Mouse (Mus musculus) left cerebral cortex, postnatal 14 days (tissue): Measurements from ENCODE around the gene 4930415O20Rik. TPM values are rescaled to one million over a fixed set of nuclear protein-coding genes. Genes with fewer than 3 reads are reported as not detected.
"Not testable (repeated sequence)": the region's sequence is repeated elsewhere in the genome, so short reads cannot be mapped to it uniquely, and the experiment has no call there.

Source experiments
- DNase-seq, 2 experiments: peaks; one replicate each; pipeline ENCODE4 v3.0.0; 2021 to 2022; ENCODE audit warnings: low spot score in 2 of 2, mixed read lengths in 1 of 2
- intact Hi-C: fragments of 180-260 bp; cut with DNase I; formaldehyde crosslinking; loops from one replicate; pipeline ENCODE4 v1.15.1; 2025
- total RNA-seq, 2 experiments: library from RNA; stranded (reverse); gene quantifications; 2 replicates each; pipeline ENCODE4 v1.2.3; 2021

The 4930415O20Rik gene
- total RNA-seq, 2 experiments from 2014 or later = not detected

DNA sequence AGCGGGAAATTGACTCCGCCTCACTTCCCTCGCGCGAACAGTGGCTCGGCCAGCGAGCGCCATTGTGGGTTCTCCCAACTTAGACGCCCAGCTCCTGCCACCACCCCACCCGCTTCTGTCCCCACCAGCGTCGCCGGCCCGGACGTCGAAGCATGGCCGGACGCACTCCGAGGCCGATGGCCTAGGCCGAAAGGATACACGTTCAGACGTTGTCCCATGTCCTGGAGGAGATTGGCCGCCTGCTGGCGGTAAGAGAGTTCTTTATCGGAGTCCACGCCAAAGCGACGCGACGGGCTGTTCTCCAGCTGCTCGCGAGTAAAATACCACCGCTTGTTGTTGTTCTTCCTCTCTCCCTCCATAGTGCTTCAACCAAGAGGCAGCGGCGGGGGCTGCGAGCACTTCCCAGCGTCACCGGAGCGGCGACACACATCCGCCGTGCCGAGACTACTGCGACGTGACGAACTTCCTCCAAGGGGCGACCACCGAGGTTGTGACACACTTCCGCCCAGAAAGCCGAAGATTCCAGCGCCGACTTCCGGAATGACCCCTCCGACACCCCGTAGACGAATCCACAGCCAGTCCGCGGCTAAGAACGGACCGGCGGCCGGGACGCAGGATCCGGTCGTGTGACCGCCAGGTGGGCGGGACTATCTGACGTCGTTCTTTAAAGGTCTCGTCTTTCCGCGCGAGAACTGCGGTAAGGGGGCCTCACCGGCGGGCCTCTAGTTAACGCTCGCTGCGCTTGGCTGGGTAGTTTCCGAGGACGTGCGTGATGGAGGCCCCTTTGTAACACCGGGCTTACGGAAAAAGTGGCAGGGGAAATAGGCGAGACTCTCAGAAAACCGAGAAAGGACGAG, 3.3 kb upstream of the 4930415O20Rik start:
- peak; percentile 100 for DNase-seq
- intact Hi-C loops = loop anchor here (5.0 kb wide), 1 partner anchor 35 kb away; the partner anchor contains the start of gene Kansl2

DNA sequence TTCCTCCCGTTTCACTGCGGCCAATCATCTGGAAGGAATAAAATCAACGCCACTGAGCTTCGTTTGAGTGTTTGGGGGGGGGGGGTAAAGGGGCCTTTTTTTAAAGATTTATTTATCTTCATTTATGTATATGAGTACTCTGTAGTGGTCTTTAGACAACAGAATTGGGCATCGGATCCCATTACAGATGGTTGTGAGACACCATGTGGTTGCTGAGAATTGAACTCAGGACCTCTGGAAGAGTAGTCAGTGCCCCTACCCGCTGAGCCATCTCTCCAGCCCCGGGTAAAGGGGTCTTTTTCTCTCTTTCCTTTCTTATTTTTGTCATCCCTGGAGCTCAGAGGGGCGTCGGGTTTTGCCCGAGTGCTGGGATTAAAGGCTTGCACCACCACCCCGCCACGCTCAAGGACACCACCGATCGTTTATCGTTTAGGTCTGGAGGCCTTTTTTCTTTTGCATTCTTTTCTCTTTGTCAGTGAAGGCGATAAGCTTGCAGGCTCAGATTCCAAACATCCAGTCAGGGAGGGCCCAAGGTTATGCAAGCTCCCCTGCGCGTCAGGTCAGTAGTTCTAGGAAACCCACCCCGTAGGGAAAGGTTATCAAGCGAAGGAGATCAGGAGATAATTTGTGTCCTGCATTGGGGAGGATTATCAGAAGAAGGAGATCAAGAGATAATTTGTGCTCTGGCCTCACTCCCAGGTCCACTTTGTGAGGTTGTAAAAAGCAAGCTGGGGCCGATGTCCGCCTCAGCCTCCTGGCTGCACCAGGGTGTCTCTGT, 2.4 kb upstream of the 4930415O20Rik start:
- DNase-seq = no peak
- intact Hi-C loops = loop anchor here (5.0 kb wide), 1 partner anchor 36 kb away; the partner anchor contains the start of gene Kansl2

DNA sequence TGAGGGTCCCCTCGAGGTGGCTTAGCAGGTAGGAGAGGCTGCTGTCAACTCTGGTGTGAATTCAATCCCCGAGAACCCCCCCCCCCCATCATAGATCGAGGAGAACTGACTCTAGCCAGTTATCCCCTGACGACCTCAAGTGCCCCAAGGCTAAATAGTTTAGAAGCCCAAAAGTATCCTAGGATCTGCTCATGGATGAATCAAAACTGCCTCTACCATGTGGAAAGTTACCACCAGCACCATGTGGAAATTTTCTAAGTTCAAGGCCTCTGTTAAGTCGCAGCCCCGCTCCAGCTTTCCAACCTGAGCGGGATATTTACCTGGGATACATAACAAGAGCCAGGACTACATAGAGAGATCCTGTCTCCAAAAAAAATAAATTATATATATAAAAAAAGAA, 1.6 kb upstream of the 4930415O20Rik start:
- no peak for DNase-seq
- intact Hi-C loops = loop anchor here (5.0 kb wide), 1 partner anchor 37 kb away; the partner anchor contains the start of gene Kansl2

DNA sequence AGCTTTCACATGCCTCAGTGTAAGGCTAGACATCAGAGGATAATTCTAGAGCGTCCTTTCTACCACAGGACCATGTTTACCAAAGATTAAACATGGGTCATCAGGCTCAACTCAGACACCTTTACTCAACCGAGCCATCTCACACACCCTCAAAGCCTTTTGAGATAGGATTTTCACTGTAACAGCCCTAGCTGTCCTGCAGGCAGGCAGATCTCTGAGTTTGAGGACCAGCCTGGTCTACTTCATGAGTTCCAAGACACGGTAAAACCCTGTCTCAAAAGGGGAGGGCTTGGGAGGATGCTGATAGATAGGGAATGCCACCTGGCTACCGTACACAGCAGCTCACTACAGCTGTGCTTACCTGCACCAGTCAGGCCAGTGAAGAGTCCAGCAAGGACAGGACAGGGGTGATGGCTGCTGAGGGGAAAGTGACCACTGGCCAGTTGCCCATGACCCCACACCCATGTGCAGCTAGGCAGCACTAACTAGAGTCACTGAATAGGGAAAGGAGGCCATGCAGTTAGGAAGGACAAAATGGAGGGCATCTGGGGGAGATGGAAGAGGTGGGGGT, 924 bp upstream of the 4930415O20Rik start:
- intact Hi-C loops = loop anchor here (5.0 kb wide), 1 partner anchor 38 kb away; the partner anchor contains the start of gene Kansl2
- DNase-seq = no peak

DNA sequence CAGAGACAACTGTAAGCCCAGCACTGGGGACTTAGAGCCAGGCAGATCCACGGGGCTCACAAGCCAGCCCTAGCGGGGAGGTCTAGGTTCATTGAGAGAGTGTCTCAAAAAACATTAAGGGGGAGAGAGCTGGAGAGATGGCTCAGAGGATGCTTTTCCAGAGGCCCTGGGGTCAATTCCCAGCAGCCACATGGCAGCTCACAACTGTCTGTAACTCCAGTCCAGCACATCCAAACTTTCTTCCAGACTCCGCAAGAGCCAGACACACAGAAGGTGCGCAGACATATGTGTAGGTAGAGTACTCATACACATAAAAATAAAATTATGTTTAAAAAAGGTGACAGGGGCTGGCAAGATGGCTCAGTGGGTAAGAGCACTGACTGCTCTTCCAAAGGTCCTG, 2.5 kb downstream of the 4930415O20Rik start:
- intact Hi-C loops = no loop called here
- DNase-seq = no peak

DNA sequence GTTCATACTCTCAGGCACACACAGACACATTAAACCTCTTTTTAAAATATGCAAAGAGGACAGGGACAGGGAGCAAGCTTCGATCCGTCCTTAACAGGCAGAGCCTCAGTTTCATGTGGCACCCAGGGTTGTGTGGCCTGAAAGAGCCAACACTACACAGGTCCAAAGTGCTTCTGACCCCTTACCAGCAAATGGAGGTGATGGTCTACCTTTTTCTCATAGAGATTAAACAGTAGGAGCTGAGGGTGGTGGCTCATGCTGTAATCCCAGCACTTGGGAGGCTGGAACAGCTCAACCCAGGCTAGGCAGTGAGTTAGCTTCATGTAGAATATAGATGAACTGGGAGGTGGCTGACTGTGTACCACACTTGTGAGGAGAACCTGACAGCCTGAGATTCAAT, 8.5 kb downstream of the 4930415O20Rik start:
- no peak for DNase-seq
- intact Hi-C loops = no loop called here

DNA sequence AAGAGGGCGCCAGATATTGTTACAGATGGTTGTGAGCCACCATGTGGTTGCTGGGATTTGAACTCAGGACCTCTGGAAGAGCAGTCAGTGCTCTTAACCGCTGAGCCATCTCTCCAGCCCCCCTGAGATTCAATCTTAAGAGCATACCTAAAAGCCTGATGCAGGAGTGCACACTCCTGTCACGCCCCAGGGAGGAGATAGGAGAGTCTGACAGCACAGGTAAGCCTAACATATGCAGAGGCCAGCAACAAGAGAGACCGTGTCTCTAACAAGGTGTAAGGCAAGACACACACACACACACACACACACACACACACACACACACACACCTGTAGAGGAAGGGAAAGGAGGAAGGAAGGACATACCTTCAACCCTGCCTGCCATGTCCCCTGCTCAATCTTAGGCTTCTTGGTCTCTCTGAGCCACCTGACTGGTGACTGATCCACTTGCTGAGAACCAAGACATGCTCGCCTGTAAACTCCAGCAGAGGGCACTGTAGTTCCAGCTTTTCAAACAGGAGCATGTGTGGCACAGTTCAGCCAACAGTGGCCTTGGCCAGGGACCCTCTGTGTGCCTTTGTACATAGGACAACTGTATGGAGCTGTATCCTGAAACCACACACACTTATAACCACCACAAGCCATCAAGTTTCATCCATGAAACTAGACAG, 9.1 kb downstream of the 4930415O20Rik start:
- intact Hi-C loops = loop anchor here (1.0 to 5.0 kb wide), 2 partner anchors 37 to 212 kb away; no protein-coding TSS in a partner anchor
- peak; percentile 89 to 91 for DNase-seq

DNA sequence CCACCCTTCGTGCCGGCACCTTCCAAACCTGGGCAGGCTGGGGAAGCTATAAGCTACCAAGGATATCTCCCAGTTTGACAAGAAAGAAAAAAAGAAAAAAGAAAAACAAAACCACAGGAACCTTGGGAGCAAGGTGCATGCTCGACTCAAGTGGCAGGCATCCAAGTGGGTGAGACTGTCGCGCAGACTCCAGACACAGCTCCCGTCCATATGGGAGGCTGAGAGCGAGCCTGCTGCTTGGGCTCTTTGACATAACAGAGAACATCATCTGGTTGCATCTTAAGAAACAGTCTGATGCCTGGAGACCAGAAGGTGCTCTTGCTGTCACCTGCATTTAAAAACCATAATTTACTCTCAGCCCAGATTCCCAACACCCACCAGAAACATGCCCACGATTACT, 11.6 kb downstream of the 4930415O20Rik start:
- intact Hi-C loops = loop anchor here (5.0 kb wide), 1 partner anchor 210 kb away; no protein-coding TSS in a partner anchor

DNA sequence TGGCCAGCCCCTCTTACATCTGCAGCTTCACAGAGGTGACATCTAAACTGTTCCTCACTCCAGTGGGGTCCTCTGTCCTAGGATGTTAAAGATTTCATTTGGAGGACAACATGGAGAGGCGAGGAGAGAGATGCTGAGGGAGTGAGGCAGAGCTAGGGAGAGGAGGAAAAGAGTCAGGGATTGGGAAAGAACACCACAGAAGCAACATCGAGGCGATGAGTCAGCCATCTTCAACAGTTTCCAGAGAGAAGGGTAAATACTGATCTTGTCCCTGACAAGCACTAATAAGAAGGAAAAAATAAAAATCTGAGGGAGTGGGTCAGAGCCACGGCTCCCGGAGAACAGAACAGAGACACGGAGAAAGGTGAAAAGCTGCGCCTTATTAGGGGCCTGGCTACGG, 12.2 kb downstream of the 4930415O20Rik start:
- no peak for DNase-seq
- intact Hi-C loops = loop anchor here (5.0 kb wide), 1 partner anchor 209 kb away; no protein-coding TSS in a partner anchor

More for the DNA sequence above, 11.6 kb downstream of the 4930415O20Rik start:
- DNase-seq = peak in 1 of 2 experiments; percentile 39

DNA sequence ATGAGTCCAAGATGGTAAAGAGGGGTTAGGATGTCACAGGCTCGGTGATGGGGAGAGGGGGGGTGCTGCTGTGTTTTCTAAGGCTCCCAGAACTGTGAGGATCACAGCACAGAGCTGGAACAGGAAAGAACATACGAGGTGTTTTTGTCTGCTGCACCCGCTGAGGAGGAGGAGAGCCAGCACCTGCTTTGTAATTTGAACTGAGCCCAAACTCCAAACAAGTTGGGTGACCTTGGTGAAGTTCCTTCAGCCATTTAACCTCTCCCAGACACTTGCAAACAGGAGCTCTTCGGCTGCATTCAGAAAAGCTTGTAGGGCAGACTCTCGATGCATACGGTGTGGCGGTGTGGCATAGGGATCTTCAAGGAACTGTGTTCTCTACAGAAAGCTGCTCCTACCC, 14.6 kb downstream of the 4930415O20Rik start:
- no peak for DNase-seq
- intact Hi-C loops = no loop called here

DNA sequence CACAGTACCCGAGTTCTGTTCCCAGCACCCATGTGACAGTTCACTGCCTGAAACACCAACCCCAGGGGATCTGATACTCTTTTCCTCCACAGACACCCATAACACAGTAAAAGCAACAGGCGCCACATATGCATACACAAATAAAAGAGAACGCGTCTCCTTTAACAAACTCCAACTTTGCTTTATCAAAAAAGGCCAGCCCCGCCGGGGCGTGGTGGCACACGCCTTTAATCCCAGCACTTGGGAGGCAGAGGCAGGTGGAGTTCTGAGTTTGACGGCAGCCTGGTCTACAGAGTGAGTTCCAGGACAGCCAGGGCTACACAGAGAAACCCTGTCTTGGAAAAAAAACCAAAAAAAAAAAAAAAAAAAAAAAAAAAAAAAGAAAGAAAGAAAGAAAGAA, 15.3 kb downstream of the 4930415O20Rik start:
- intact Hi-C loops, DNase-seq: not testable (repeated sequence)

DNA sequence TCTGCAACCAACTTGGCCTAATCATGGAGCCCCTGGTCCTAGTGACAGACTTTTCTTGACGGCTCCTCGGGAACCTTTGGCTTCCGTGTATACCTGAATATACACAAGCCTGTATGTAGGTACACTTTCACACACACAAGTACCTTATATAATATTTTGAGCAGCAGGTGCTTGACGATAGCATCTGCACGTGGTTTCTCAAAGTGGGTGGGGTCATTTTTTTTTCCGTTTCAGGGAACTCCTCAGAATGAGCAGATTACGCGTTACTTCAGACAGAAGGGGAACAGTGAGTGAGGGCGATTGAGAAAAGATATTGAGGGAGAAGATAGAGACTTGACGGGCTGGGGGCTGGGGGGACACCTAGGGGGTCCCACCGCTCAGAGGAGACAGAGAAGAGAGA, 16.9 kb downstream of the 4930415O20Rik start:
- no peak for DNase-seq
- intact Hi-C loops = no loop called here

DNA sequence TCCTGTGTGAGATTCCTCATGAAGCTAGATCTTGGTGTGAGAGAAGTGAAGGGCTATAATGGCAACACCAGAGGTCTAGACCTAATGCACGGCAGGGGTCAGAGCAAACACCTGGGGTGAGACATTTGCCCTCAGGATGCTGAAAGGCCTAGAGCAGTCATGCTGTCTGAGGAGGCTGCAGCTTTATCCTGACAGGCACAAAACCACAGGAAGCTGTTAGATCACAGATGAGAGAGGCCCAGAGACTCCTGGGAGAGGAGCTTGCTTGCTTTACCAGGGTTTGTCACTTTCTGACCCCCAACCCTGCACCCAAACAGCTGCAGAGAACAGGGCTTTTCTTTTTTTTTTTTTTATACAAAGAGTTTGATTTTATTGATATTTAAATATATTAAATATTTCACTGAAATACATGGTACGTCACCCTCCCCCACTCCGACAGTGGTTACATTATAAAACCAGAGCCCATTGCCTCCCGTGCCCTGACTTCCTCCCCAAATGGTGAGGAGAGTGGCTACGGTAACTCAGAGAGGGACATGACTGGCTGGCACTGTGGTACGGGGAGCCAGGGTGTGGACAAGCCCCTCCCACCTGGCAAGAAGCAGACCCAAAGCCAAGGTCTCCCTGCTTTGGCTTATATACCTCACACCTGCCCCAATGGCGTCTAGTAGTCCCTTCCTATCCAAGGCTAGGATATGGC, 19.0 kb downstream of the 4930415O20Rik start:
- intact Hi-C loops = no loop called here
- DNase-seq = no peak

DNA sequence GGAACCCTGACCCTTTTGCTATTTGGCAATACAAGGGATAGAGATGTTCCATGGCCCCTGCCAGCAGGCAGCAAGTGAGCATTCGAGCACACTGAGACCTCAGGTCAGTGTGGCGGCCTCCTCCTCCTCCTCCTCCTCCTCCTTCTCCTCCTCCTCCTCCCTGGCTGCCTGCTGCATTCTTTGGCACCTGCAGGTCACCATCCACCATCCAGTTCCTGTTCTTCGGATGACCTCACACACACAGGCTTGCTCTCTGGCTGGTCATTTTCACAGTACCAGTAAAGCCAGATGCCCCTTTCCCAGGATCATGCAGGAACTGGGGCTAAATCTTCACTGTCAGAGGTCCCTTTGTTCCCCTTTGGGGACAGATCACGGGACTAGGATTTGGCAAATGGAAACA, 20.6 kb downstream of the 4930415O20Rik start:
- intact Hi-C loops = no loop called here
- no peak for DNase-seq

DNA sequence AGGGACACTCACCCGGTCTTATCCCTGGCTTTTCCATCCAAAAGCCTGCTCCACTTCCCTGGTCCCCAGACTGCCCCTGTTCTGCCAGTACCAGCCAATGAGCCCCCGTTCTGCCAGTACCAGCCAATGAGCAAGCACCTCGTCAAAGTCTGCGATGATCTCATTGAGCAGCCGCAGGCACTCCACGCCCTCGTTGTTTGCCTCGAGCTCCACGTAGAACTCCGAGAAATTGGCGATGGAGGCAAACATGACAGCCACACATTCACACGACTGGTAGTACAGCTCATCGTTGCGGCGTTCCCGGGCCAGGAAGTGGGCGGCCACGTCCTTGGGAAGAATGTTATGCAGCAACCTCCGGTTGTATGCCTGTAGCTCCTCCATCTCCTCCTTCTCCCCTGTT, 23.4 kb downstream of the 4930415O20Rik start:
- DNase-seq = peak; percentile 19 to 62
- intact Hi-C loops = no loop called here

DNA sequence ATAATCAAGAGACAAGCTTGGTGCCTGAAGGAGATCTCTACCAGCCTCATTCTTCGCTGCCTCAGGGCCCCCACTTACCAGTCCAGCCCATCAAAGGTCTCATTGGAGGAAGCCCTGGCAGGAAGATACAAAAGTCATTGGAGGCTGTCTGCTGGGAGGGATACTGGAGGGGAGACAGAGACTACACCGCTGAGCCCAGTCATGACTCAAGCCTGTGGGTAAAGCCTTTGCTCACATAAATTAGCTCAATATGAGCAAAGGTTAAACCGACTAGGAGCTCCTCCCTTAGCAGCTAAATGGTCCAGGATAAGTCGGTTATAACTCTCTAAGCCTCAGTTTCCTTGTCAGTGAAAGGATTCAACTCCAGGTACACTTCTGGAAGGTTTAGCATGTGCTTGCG, 24.2 kb downstream of the 4930415O20Rik start:
- intact Hi-C loops = no loop called here

DNA sequence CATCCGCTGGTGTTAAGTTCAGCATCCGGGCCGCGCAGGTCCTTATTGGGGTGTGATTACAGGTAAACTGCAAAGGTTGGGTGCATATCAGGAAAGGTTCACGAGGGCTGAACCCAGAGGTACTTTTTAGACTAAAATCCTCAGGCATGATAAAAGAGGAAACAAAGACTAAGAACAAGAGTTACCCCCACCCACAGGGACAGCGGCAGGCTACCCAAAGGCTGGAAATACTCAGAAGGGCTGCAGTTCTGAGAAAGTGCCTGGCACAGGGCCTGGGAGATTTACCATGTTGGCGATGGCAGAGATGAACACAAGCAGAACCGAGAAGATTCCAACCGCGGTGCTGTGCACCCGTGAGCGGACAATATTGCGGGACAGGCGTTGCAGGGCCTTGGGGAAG, 25.8 kb downstream of the 4930415O20Rik start:
- intact Hi-C loops = no loop called here
- DNase-seq = no peak

More for the DNA sequence above, 24.2 kb downstream of the 4930415O20Rik start:
- DNase-seq = no peak

DNA sequence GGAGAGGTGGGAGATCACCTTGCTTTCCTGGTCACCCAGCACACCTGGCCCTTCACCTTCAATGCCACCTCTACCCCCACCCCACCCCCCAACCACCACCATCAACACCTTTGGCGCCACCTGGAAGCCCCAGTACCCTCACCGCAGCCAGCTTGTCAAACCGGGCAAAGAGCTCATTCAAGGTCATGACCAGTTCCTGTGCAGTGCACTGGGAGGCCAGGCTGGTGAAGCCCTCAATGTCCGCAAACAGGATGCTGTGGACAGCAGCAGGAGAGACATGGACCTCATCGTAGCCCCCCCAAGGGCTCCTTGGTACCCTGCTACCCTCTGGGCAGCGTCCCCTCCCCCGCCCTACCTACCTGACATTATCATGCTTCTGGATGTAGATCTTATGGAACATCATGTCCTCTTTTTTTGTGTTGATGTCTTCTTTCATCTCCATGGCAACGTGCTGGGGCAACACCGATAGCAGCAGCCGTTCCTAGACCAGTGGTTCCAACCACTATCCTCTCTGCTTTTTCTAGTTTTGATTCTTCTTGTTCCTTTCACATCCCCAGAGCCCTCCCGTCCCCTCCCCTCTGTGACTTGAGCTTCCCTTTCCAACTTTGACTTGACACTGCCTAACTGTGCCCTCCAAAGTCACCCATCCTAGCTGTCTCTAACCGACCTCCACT, 29.4 kb downstream of the 4930415O20Rik start:
- intact Hi-C loops = no loop called here
- peak in 1 of 2 experiments; percentile 71 for DNase-seq
